Mouse (Mus musculus) embryonic fibroblast, embryonic 13.5 days (primary cell): ENCODE measurements around the gene Mtor.

Experiments used
- CTCF ChIP-seq: IDR thresholded peaks from 2 replicates; pipeline ENCODE4 v1.5.1; 2011; ENCODE audit warnings: mild to moderate bottlenecking, control low read depth, low read length, moderate library complexity, borderline replicate concordance; ENCODE audit not compliant: insufficient read depth
- POLR2A ChIP-seq: IDR thresholded peaks from 2 replicates; pipeline ENCODE4 v1.6.1; 2011; ENCODE audit warnings: low read depth, mild to moderate bottlenecking, control low read depth, low read length, moderate library complexity

- TF ChIP-seq CTCF (no peak), POLR2A (no peak)
Observed at GRCm38 (mm10) chr4:148596731-148597130, 148.3 kb downstream of the Mtor start.
